Mouse (Mus musculus) large intestine, adult 2 months (tissue): Measurements from ENCODE around the gene Epm2a. TPM values are rescaled to one million over a fixed set of nuclear protein-coding genes. Genes with fewer than 3 reads are reported as not detected.

Experiments used
- DNase-seq: peaks from one replicate; pipeline ENCODE4 v3.0.0-alpha.2; 2012; ENCODE audit warnings: low read depth, low spot score
- WGBS: fragments of 180-500 bp; shearing (Covaris S2); methylation state at CpG from one replicate; pipeline ENCODE4 v1.1.7; 2018; 5-methylcytosine and 5-hydroxymethylcytosine counted together
- polyA plus RNA-seq: library from polyadenylated mRNA; depleted of rRNA; stranded (reverse); fragments of >200 nt; gene quantifications from 2 replicates; pipeline ENCODE4 v1.2.3, GENCODE M21; 2012; rRNA removed

Epm2a gene
- polyA plus RNA-seq, 1 experiment: 0.72 TPM

- no peak for DNase-seq
- 84% methylated on average over 5 of the region's 5 CpGs for WGBS
These were observed 67.7 kb downstream of the Epm2a start for GRCm38 (mm10) chr10:11410926-11411325.

DNA sequence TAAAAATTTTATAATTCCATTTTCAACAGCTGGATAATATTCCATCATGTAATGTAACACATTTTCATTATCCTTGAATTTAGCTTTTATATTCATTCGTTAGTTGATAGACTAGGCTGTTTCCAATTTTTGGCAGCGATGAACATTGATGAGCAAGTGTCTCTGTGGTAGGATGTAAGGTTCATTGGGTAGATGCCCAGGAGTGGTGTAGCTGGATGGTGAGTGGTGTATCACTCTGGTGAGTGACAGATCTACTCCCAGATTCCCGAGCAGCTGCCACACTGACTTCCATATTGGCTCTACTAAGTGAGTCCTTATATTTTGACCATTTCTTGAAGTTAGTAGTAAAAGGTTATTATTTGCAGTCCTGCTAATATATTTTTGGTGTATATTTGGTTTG, 76.9 kb downstream of the Epm2a start:
- WGBS: 92% methylated on average over 3 of the region's 3 CpGs
- DNase-seq: no peak

GRCm38 (mm10) chr10:11429059-11429812, 86.0 kb downstream of the Epm2a start:
- DNase-seq: no peak
- WGBS: 84% methylated on average over 12 of the region's 12 CpGs

DNA sequence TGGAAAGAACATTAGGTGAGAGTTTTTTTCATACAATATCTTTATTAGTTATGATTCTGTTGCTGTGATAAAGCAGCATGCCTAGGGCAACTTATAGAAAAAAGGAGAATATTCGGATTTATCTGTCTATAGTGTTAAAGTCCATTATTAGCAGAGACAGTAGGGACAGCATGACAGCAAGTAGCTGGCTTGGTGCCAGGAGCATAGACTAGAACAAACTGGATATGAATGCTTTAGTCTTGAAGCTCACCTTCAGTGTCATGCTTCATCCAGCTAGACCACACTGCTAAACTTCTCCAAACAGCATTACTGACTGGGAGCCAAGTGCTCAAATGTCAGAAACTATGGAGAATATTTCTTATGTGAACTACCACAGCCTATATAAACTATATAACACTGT, 93.8 kb downstream of the Epm2a start:
- no peak for DNase-seq
- 70% methylated on average over 1 of the region's 1 CpGs for WGBS

GRCm38 (mm10) chr10:11438461-11438860, 95.3 kb downstream of the Epm2a start:
- 93% methylated on average over 10 of the region's 10 CpGs for WGBS
- no peak for DNase-seq

DNA sequence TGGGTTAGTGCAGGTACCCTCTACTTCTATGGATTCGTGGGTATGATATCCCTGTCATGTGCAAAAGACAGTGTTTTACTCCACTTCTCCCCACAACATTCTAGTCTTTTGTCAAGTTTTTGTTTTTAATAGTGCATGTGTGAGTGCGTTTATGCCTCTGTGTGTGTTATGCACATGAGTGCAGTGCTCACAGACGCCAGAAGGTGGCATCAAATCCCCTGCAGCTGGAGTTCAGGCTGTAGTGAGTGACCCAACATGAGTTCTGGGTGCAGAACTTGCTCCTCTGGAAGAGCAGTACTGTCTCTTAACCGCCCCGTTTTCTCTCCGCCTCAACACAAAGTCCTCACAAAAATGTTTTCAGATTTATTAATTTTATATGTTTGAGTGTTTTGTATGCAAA, 96.1 kb downstream of the Epm2a start:
- no peak for DNase-seq
- WGBS: 88% methylated on average over 6 of the region's 6 CpGs

DNA sequence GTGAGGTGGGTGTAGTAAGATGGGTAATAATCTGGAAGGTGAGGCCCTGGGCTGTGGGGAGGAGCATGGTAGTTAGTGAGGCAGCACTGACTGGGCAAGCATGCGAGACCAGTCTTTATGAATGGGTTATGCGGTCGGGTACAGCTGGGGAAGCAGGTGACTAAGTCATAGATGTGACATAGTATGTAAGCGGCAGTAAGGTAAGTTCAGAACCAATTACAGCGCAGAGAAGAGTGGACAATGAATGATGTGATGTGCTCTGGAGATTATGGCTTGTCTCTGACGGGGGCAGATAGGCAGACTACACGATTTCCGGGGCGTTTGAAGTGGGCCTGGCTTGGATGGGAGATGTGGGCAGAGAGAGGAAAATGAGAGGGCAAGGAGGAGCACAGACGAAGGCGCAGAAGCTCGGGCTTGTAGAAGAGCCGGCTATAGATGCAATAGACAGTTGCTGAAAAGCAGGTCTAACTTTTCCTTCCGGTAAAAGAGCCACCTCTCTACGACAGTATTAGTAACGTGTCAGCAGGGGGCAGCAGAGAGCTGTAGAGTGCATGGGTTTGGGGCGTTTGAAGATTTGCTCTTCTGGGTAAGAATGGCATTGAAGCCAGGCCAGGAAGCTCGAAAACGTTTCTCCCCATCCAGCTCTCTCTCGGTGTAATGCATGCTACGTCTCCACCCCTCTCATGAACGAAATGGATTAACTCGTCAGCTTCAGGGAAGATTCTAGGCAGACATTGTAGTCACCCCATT, 106.5 kb downstream of the Epm2a start:
- WGBS: 34% methylated on average over 23 of the region's 23 CpGs
- DNase-seq: peak; percentile 24

GRCm38 (mm10) chr10:11452537-11452936, 109.3 kb downstream of the Epm2a start:
- 80% methylated on average over 2 of the region's 2 CpGs for WGBS
- no peak for DNase-seq

GRCm38 (mm10) chr10:11457445-11457844, 114.2 kb downstream of the Epm2a start:
- DNase-seq: no peak
- 60% methylated on average over 1 of the region's 1 CpGs for WGBS

DNA sequence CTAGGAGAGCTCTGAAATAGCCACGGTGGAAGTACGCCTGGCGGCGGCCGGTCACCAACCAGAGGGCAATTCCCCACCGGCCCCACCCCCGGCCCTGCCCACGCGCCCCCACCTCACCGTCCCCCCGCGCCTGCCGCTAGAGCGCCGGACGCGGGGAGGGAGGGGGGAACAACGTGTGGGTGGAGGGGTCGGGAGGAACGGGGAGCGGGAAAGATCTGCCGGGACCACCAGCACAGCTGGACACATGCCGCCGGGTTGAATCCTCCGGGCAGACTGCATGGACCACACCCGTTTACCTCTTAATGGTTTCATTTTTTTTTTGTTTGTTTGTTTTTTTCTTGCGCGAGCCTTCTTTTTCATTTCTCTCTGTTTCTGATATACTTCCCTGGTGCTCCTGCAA, 148.8 kb downstream of the Epm2a start:
- 44% methylated on average over 28 of the region's 28 CpGs for WGBS
- no peak for DNase-seq

Other genes starting within 250 kb of the Epm2a start
- 1.2 and 2.2 TPM in 2 replicates for gene Shprh, start 194.0 kb upstream of the Epm2a start, polyA plus RNA-seq
- gene Fbxo30, start 62.1 kb upstream of the Epm2a start, polyA plus RNA-seq: 2.2 and 2.6 TPM in 2 replicates